Mouse (Mus musculus): ENCODE data around the gene Tbc1d17.

Tbc1d17 gene

GRCm38 (mm10) chr7:44821666-44822448 is 27.0 kb downstream of the Tbc1d17 start:
- no peak for DNase-seq (ENCODE audit: low spot score)

- DNase-seq (ENCODE audit: low spot score): no peak
Observed at GRCm38 (mm10) chr7:44820525-44820924, 28.4 kb downstream of the Tbc1d17 start.

- no peak for DNase-seq (ENCODE audit: low spot score)
Observed at GRCm38 (mm10) chr7:44819863-44820262, 29.0 kb downstream of the Tbc1d17 start.

- DNase-seq (ENCODE audit: low spot score): no peak
Observed at GRCm38 (mm10) chr7:44819391-44819790, 29.5 kb downstream of the Tbc1d17 start.

GRCm38 (mm10) chr7:44818751-44819235 is 30.1 kb downstream of the Tbc1d17 start:
- DNase-seq (ENCODE audit: low spot score): no peak

- no peak for DNase-seq (ENCODE audit: low spot score)
Observed at GRCm38 (mm10) chr7:44818164-44818563, 30.7 kb downstream of the Tbc1d17 start.

- no peak for DNase-seq (ENCODE audit: low spot score)
Observed at GRCm38 (mm10) chr7:44817441-44817840, 31.4 kb downstream of the Tbc1d17 start.

GRCm38 (mm10) chr7:44816470-44817021 is 32.3 kb downstream of the Tbc1d17 start, which contains the start of gene Atf5:
Gene Atf5 (minus strand): TSS chr7:44816658.
- DNase-seq (ENCODE audit: low spot score): no peak

- DNase-seq (ENCODE audit: low spot score): peak; percentile 94
Observed at GRCm38 (mm10) chr7:44815721-44816469, 33.0 kb downstream of the Tbc1d17 start, which contains the start of the genes Nup62 and Il4i1. Gene Nup62 (plus strand): TSS chr7:44816088. Gene Il4i1 (plus strand): TSS chr7:44816387.

GRCm38 (mm10) chr7:44814952-44815553 is 33.8 kb downstream of the Tbc1d17 start:
- DNase-seq (ENCODE audit: low spot score): no peak

- DNase-seq (ENCODE audit: low spot score): no peak
Observed at GRCm38 (mm10) chr7:44814423-44814822, 34.5 kb downstream of the Tbc1d17 start.

- DNase-seq (ENCODE audit: low spot score): no peak
Observed at GRCm38 (mm10) chr7:44813985-44814384, 34.9 kb downstream of the Tbc1d17 start.

- DNase-seq (ENCODE audit: low spot score): no peak
Observed at GRCm38 (mm10) chr7:44812651-44813325, 36.1 kb downstream of the Tbc1d17 start.

- DNase-seq (ENCODE audit: low spot score): no peak
Observed at GRCm38 (mm10) chr7:44810819-44811557, 37.9 kb downstream of the Tbc1d17 start.

GRCm38 (mm10) chr7:44810365-44810764 is 38.5 kb downstream of the Tbc1d17 start:
- DNase-seq (ENCODE audit: low spot score): no peak

GRCm38 (mm10) chr7:44809466-44809865 is 39.4 kb downstream of the Tbc1d17 start:
- DNase-seq (ENCODE audit: low spot score): no peak

GRCm38 (mm10) chr7:44808927-44809326 is 40.0 kb downstream of the Tbc1d17 start:
- DNase-seq (ENCODE audit: low spot score): no peak

GRCm38 (mm10) chr7:44792781-44793180 is 56.1 kb downstream of the Tbc1d17 start:
- DNase-seq (ENCODE audit: low spot score): no peak

GRCm38 (mm10) chr7:44790066-44790465 is 58.8 kb downstream of the Tbc1d17 start:
- DNase-seq (ENCODE audit: low spot score): no peak

- no peak for DNase-seq (ENCODE audit: low spot score)
Observed at GRCm38 (mm10) chr7:44789531-44789930, 59.3 kb downstream of the Tbc1d17 start.

Data from layer of hippocampus, adult 9-10 months (tissue).